Mouse (Mus musculus): ENCODE measurements at regions not wholly inside any gene's neighbourhood (a gene's known extent, or its start where the extent isn't known, plus 50 kb on each side); places are given as distances from the start of the nearest gene placed in this dataset.

DNA sequence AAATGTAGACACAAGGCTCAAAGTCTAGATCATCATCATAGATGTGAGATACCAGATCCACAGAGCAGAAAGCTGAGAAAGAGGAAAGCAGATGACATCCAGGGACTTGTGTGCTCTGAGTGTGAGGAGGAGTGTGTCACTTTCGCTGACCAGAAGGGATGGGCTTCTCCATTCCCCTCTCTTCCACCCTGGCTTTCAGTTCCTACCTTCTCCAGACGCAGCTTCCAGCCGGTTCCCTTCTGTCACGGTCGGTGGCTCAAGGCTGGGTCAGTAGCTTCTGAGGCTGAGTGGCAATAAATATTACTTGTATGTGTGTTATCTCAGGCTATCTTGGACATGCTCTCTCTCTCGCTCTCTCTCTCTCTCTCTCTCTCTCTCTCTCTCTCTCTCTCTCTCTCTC, 94.2 kb upstream of the Irf2bp2 start:
- DNase-seq (ENCODE audit: low spot score in 2 of 2), result no peak

- no peak for DNase-seq (ENCODE audit: low spot score in 2 of 2)
Observed at GRCm38 (mm10) chr8:126686827-126687226, 93.0 kb upstream of the Irf2bp2 start.

DNA sequence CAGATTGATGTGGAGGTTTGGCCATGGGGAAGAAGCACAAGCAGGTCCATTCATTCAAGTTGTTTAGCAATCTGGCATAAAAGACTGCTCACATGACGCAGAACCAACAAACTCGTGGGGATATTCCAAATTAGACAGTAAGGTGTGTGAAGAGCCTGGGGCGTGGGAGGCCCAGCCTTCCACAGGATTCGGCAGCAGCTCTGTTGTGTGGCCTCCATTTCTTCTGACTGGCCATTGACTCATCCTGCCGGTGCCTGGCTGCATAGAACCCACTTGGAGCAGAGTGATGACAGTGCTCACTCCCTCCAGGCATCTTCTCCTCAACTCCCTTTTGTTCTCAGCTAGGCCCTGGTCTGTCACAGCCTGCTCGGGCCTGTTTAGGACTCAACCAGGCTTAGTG, 91.6 kb upstream of the Irf2bp2 start:
- DNase-seq (ENCODE audit: low spot score in 2 of 2), result no peak

- DNase-seq (ENCODE audit: low spot score in 2 of 2), result no peak
Observed at GRCm38 (mm10) chr8:126683950-126684349, 90.2 kb upstream of the Irf2bp2 start.

DNA sequence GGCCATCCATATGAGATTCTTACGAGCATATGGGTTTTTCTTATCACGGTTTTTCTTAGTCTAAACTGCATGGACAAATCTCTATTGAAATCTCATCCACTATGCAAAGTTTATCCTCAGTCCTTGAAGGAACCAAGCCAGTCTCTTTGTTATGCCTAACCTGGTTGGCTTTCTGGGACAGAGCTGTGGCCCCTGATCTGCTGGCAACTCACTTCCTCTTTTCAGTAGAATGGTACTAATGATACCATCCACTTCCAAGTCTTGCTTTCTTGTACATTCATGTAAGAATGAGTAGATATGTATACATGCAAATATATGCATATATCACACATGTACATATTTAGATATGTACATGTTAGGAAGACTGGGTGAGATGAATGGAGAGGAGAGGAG, 89.8 kb upstream of the Irf2bp2 start:
- no peak for DNase-seq (ENCODE audit: low spot score in 2 of 2)

GRCm38 (mm10) chr8:126682817-126683554, 89.2 kb upstream of the Irf2bp2 start:
- peak; percentile 54 to 68 for DNase-seq (ENCODE audit: low spot score in 2 of 2)

- no peak for DNase-seq (ENCODE audit: low spot score in 2 of 2)
Observed at GRCm38 (mm10) chr8:126681948-126682651, 88.3 kb upstream of the Irf2bp2 start.

GRCm38 (mm10) chr8:126678004-126678751, 84.4 kb upstream of the Irf2bp2 start:
- no peak for DNase-seq (ENCODE audit: low spot score in 2 of 2)

DNA sequence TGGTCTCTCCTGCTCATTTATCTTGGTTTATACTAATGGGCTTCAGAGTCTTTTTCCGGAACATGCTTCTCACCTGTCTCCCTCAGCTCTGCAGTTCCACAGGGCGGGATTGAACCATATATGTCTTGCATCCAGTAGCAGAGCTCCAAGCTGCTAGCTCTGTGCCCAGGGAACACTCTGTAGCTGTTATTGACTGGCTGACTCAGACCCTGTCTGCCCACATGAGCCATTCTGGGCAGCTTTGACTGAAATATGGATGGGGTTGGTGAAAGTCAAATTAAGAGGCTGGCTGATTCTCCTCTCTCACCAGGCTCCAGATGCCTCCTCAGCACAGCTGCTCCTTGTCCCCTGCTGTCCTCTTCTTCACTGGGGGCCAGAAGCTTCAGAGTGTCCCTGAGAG, 81.4 kb upstream of the Irf2bp2 start:
- no peak for DNase-seq (ENCODE audit: low spot score in 2 of 2)

DNA sequence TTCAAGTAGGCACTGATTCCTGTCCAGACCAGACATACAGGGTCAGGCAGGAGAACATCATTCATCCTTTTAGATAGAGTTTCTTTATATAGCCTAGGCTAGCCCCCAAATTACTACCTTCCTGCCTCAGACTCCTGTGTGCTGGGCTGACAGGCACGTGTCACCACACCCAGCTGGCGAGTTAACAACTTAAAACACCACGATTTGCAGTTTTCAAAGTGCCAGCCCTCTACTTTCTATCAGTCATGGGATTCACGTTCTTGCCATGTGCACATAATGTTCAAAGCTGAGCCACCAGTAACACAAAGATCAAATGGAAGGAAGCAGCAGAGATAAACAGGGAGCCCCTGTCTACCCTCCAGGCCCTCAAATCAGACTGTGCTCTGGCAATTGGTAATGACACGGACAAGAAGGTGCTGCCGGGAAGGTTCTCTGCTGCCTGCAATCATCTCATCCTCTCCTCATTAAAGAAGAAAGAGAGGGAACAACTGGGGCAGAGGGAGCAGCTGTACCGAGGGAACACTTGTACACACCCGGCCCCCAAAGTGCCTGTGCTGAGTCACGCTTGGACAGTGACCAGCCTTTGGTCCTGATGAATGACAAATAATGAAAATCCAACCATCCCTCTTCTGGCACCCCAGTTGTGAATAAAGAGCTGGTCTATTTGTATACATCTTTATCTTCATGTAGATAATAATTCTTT, 79.4 kb upstream of the Irf2bp2 start:
- no peak for DNase-seq (ENCODE audit: low spot score in 2 of 2)

- no peak for DNase-seq (ENCODE audit: low spot score in 2 of 2)
Observed at GRCm38 (mm10) chr8:126671594-126671993, 77.8 kb upstream of the Irf2bp2 start.

GRCm38 (mm10) chr8:126669919-126670318, 76.1 kb upstream of the Irf2bp2 start:
- DNase-seq (ENCODE audit: low spot score in 2 of 2), result no peak

DNA sequence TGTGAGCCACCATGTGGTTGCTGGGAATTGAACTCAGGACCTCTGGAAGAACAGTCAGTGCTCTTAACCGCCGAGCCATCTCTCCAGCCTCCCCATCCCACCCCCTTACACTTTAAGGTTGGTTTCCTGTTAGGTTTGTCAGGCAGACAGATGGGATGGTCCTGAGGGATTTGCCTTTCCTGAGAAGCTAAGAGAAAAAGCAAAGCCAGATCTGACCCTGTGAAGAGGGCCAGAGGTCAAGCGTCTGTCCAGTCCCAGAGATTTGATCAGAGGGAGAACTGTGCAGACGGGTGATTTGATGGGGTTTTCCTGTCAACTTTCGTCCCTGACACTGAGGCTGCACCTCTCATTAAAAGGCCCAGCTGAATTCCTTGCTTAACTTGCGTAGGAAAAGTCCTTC, 75.4 kb upstream of the Irf2bp2 start:
- no peak for DNase-seq (ENCODE audit: low spot score in 2 of 2)

GRCm38 (mm10) chr8:126668657-126669025, 74.9 kb upstream of the Irf2bp2 start:
- no peak for DNase-seq (ENCODE audit: low spot score in 2 of 2)

GRCm38 (mm10) chr8:126667721-126668656, 74.2 kb upstream of the Irf2bp2 start:
- DNase-seq (ENCODE audit: low spot score in 2 of 2), result peak; percentile 78 to 79

DNA sequence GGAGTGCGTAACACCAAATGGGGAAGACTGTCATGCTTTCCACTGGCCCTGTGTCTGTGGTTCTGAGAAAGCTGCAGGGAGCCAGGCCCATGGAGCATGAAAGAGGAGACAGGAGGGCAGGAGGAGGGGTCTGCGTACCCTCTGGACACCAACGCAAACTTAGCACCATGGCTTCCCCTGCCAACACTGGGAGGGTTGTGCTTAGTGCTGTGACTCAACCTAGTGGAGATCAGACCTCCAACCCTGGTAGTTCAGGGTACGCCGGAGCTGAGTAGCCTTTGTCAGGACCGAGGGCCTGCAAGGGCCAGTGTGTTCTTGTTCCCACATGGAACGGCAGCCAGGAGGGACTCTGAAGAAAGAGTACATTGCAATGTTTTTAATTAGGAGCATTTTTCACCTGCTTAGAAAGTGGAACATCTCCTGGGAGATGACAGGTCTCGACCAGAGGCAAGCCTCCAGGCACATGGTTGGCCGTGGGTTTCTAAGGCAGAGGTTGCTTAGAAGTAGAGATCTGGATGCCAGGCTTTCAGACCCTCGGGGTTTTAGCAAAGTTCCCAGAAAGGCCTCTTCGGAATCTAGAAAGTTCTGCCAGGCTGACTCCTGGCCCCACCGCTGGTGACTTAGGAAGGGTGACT, 73.4 kb upstream of the Irf2bp2 start:
- no peak for DNase-seq (ENCODE audit: low spot score in 2 of 2)

- DNase-seq (ENCODE audit: low spot score in 2 of 2), result peak; percentile 100
Observed at GRCm38 (mm10) chr8:126666327-126667085, 72.7 kb upstream of the Irf2bp2 start.

DNA sequence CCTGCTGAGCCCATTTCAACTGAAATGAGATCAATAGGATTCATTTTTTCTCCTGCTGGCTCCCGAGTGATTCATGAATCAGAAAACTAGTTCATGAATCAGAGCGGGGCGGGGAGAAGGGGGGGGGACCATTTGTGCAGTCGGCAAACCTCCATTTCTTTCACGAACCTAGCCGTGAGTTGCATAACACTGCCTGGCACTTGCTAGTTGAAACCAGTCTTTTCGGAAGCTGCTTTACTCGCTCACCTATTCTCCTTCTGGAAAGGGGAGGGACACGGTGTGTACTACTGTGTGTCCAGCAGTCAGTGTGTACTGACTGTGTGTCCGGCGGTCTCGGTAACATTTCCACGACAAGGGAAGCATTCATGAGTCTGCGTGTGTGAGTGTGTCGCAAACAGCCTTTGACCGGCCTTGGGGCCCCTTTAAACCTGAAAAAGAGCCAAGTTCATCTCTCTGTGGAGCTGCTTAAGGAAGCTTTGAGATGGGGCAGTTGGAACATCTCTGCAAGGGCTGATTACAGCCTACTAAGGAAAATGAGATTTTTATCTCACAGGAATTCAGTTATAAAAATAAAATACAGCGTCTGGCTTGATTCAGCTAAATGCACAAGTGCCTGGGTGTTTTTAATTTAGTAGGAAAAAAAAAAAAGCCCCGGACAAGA, 71.9 kb upstream of the Irf2bp2 start:
- peak; percentile 61 to 69 for DNase-seq (ENCODE audit: low spot score in 2 of 2)

GRCm38 (mm10) chr8:126664891-126665290, 71.1 kb upstream of the Irf2bp2 start:
- DNase-seq (ENCODE audit: low spot score in 2 of 2), result no peak

Data from layer of hippocampus, postnatal 10 days (tissue).